Mouse (Mus musculus) limb, embryonic 13.5 days (tissue): ENCODE results near the gene Qprt. TPM values are rescaled to one million over a fixed set of nuclear protein-coding genes. Genes with fewer than 3 reads are reported as not detected.
A peak's percentile ranks its signal among the peaks of the same experiment; 100 is the strongest.

Experiments used
- ATAC-seq: fragments of 200-750 bp; cut with Nextera tagmentation; 2 replicates; pipeline ENCODE4 v1.8.0; 2017; ENCODE audit warnings: low read depth, moderate number of reproducible peaks, moderate TSS enrichment; ENCODE audit not compliant: low FRiP score
- H3K27ac ChIP-seq: fragments of 300-500 bp; sonication (generic); 2 replicates; pipeline ENCODE4 v1.5.1; 2015; ENCODE audit warnings: inconsistent platforms, mild to moderate bottlenecking, moderate library complexity
- H3K27me3 ChIP-seq: fragments of 300-500 bp; sonication (generic); 2 replicates; pipeline ENCODE4 v1.6.1; 2015; ENCODE audit warnings: mild to moderate bottlenecking, inconsistent platforms
- H3K36me3 ChIP-seq: fragments of 300-500 bp; sonication (generic); 2 replicates; pipeline ENCODE4 v1.6.1; 2015; ENCODE audit warnings: inconsistent platforms, mild to moderate bottlenecking, moderate library complexity
- H3K4me1 ChIP-seq: fragments of 300-500 bp; sonication (generic); 2 replicates; pipeline ENCODE4 v1.6.1; 2015; ENCODE audit warnings: inconsistent platforms
- H3K4me2 ChIP-seq: fragments of 300-500 bp; sonication (generic); replicated peaks from 2 replicates; pipeline ENCODE4 v1.6.1; 2015; ENCODE audit warnings: inconsistent platforms, mild to moderate bottlenecking, moderate library complexity
- H3K4me3 ChIP-seq: fragments of 300-500 bp; sonication (generic); 2 replicates; pipeline ENCODE4 v1.5.1; 2015; ENCODE audit warnings: moderate library complexity, mild to moderate bottlenecking, inconsistent platforms
- H3K9ac ChIP-seq: fragments of 300-500 bp; sonication (generic); 2 replicates; pipeline ENCODE4 v1.6.1; 2015; ENCODE audit warnings: mild to moderate bottlenecking, inconsistent platforms
- H3K9me3 ChIP-seq: fragments of 300-500 bp; sonication (generic); 2 replicates; pipeline ENCODE4 v1.6.1; 2016; ENCODE audit warnings: inconsistent platforms
- WGBS: fragments of 180-500 bp; shearing (Covaris S2); methylation state at CpG from one replicate; pipeline ENCODE4 v1.1.7; 2015; 5-methylcytosine and 5-hydroxymethylcytosine counted together
- polyA plus RNA-seq: library from polyadenylated mRNA; unstranded; fragments of >200 nt; fragmentation: Nextera tagmentation; extraction: Ambion mirVana; gene quantifications from 2 replicates; pipeline ENCODE4 v1.2.1, GENCODE M21; 2015

The Qprt gene
- polyA plus RNA-seq = 3.1 and 3.4 TPM in 2 replicates

DNA sequence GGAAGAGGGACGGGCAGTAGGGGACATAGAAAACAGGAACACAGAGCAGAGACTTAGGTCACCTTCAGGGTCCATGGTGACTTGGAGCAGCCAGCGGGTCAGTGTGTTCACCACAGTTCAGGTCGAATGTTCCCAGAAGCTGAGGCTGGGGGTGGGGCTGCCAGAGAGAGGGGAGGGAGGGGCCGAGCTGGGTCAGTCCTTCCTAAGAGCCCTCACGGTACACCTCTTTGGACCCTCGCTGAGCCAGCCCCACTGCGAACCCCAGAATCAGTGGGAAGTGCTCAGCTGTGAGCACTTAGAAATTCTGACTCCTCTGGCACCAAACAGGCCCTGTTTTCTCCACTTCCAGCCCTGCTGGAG is at the start of gene Qprt:
Qprt (minus strand) TSS at position 316 of the 360 bp plus-strand sequence.
- no peak within 1 kb of the TSS; the same call in 1 of the 2 replicates for H3K9ac ChIP-seq

GRCm38 (mm10) chr7:127166501-127166900 is 44.5 kb upstream of the Qprt start:
- H3K9ac ChIP-seq = no peak overlapping the region
- ATAC-seq = no peak
- no peak overlapping the region for H3K4me2 ChIP-seq
- H3K36me3 ChIP-seq = no peaks in the 10 kb centered on the region
- no peaks in the 10 kb centered on the region for H3K4me1 ChIP-seq
- H3K9me3 ChIP-seq = no peaks in the 10 kb centered on the region
- H3K4me3 ChIP-seq = no peak overlapping the region
- no peaks in the 10 kb centered on the region for H3K27me3 ChIP-seq
- no peak overlapping the region for H3K27ac ChIP-seq
- WGBS = 84% methylated on average over 5 of the region's 5 CpGs

More for the DNA sequence above, at the start of gene Qprt:
- H3K36me3 ChIP-seq = no peaks in the 10 kb centered on the region
- peak within 1 kb of the TSS; percentile 30 for H3K4me2 ChIP-seq
- H3K9me3 ChIP-seq = peaks cover 8% of the 10 kb centered on the region; the same call in 1 of the 2 replicates
- H3K4me1 ChIP-seq = peaks cover 14% of the 10 kb centered on the region
- peaks cover 44% of the 10 kb centered on the region for H3K27me3 ChIP-seq
- no peak within 1 kb of the TSS for H3K27ac ChIP-seq
- peak within 1 kb of the TSS; percentile 7; the same call in 1 of the 2 replicates for H3K4me3 ChIP-seq
- ATAC-seq = no peak
- 11% methylated on average over 7 of the region's 7 CpGs for WGBS

DNA sequence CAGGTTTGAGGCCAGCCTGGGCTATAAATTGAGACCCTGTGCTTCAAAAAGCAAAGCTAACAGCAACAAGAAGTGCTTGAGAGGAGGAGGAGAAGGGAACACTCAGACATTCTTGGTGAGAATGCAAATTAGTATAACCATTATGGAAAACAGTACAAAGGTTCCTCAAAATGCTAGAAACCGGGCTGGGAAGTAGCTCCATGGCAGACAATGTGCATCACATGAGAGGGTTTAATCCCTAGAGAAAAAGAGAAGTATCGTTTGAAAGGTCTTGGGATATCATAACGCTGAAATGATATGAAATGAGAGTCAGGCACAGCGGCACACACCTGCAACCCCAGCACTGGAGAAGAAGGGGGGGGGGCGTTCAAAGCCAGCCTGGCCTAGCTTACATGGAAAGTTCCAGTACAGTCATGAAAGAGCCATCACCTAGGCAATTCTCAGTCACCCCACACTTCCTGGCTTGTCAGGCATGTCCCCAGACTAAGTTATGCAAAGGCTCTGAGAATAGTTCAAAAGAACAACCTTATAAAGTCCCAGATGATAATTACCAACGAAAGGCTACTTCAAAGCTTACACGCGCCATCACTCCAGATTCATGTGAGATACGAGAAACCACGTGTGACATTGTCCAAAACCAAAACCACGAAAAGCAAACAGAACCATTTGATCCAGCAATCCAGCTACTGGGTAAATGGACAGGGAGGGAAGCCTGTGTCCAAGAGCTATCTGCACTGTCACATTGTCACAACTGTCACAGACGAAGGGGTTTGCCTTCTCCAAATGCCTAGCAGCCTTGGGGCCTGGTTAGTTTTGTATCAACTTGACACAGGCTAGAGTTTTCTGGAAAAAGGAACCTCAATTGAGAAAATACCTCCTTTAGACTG is 43.8 kb upstream of the Qprt start:
- no peak for ATAC-seq
- Histone ChIP-seq H3K27ac (no peak overlapping the region), H3K9ac (no peak overlapping the region), H3K27me3 (no peaks in the 10 kb centered on the region), H3K36me3 (no peaks in the 10 kb centered on the region), H3K4me1 (no peaks in the 10 kb centered on the region), H3K4me2 (no peak overlapping the region), H3K9me3 (no peaks in the 10 kb centered on the region), H3K4me3 (no peak overlapping the region)
- 85% methylated on average over 12 of the region's 12 CpGs for WGBS

DNA sequence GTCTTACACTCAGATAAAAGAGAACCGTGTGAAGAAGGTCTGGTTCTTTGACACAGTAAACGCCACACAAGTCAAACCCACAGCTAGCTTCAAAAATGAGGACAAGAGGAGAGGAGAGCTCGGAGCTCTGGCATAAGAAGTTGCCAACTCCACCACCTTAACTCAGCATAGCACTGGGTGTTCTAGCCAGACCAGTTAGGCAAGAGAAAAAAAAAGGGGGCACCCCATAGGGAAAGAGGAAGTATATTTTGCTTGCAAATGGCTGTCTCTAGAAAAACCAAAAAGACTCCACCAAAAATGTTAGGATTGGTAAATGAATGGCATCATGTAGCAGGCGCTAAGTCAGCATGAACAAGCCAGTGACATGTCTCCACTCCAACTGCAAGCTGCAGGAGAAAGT is 42.0 kb upstream of the Qprt start:
- H3K4me1 ChIP-seq = no peaks in the 10 kb centered on the region
- no peaks in the 10 kb centered on the region for H3K9me3 ChIP-seq
- no peak overlapping the region for H3K4me2 ChIP-seq
- no peak overlapping the region for H3K9ac ChIP-seq
- H3K36me3 ChIP-seq = no peaks in the 10 kb centered on the region
- WGBS = 88% methylated on average over 4 of the region's 4 CpGs
- H3K27me3 ChIP-seq = no peaks in the 10 kb centered on the region
- no peak overlapping the region for H3K4me3 ChIP-seq
- no peak overlapping the region for H3K27ac ChIP-seq
- no peak for ATAC-seq

DNA sequence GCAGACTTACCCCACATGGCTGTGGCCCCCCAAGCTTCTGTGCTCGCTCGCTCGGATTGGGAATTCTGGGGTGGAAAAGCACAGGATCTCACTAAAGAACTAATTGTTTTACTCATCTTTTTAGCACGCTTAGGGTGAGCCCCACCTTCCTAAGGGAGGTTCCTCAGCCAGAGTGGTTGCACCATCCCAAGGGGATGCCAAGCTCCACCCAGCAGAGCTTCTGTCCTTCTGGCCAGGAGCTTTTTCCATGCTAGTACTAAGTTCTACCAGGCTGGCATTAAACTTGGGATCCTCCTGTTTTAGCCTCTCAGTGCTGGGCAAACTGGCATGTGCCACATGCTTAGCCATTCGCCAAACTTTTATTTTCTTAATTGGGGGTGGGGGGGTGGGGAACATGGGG is 40.5 kb upstream of the Qprt start:
- Histone ChIP-seq H3K27me3 (no peaks in the 10 kb centered on the region), H3K27ac (no peak overlapping the region), H3K9me3 (no peaks in the 10 kb centered on the region), H3K9ac (no peak overlapping the region), H3K36me3 (no peaks in the 10 kb centered on the region), H3K4me1 (no peaks in the 10 kb centered on the region), H3K4me2 (no peak overlapping the region), H3K4me3 (no peak overlapping the region)
- WGBS = 76% methylated on average over 5 of the region's 5 CpGs
- no peak for ATAC-seq

- 82% methylated on average over 4 of the region's 4 CpGs for WGBS
- Histone ChIP-seq H3K9me3 (no peaks in the 10 kb centered on the region), H3K27ac (no peak overlapping the region)
These were observed 35.5 kb upstream of the Qprt start for GRCm38 (mm10) chr7:127157548-127157947.

GRCm38 (mm10) chr7:127153477-127153876 is 31.5 kb upstream of the Qprt start:
- Histone ChIP-seq H3K36me3 (no peaks in the 10 kb centered on the region), H3K9me3 (no peaks in the 10 kb centered on the region), H3K27me3 (no peaks in the 10 kb centered on the region), H3K9ac (no peak overlapping the region), H3K4me2 (no peak overlapping the region), H3K4me1 (no peaks in the 10 kb centered on the region), H3K4me3 (no peak overlapping the region), H3K27ac (no peak overlapping the region)
- no peak for ATAC-seq
- WGBS = 83% methylated on average over 3 of the region's 3 CpGs

More at GRCm38 (mm10) chr7:127157548-127157947, 35.5 kb upstream of the Qprt start:
- ATAC-seq = no peak
- Histone ChIP-seq H3K4me2 (no peak overlapping the region), H3K4me1 (no peaks in the 10 kb centered on the region), H3K36me3 (no peaks in the 10 kb centered on the region), H3K9ac (no peak overlapping the region), H3K27me3 (no peaks in the 10 kb centered on the region), H3K4me3 (no peak overlapping the region)

DNA sequence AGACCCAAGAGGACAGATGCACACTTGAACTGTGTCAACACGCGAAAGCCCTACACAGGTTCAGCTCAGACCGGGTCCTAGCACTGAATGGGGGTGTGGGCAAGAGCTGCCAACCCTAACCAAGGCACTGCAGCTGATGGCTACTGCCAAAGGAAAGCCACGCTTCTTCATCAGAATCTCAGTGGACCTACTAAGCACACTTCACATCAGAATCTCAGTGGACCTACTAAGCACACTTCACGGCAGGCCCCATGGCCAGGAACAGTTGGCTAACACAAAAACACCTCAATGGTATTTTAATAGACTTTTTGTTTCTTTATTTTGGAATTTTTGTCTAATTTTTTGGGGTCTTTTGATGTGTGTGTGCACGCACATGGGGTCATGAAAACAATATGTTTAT is 30.4 kb upstream of the Qprt start:
- 90% methylated on average over 6 of the region's 6 CpGs for WGBS
- Histone ChIP-seq H3K4me1 (no peaks in the 10 kb centered on the region), H3K9ac (no peak overlapping the region), H3K4me3 (no peak overlapping the region), H3K27ac (no peak overlapping the region), H3K4me2 (no peak overlapping the region), H3K9me3 (no peaks in the 10 kb centered on the region), H3K27me3 (no peaks in the 10 kb centered on the region), H3K36me3 (no peaks in the 10 kb centered on the region)
- no peak for ATAC-seq

GRCm38 (mm10) chr7:127147901-127148300 is 25.9 kb upstream of the Qprt start:
- Histone ChIP-seq H3K4me3 (no peak overlapping the region), H3K4me1 (no peaks in the 10 kb centered on the region), H3K27me3 (no peaks in the 10 kb centered on the region), H3K4me2 (no peak overlapping the region), H3K27ac (no peak overlapping the region; the same call in 1 of the 2 replicates), H3K9ac (no peak overlapping the region), H3K36me3 (no peaks in the 10 kb centered on the region), H3K9me3 (no peaks in the 10 kb centered on the region)
- 53% methylated on average over 3 of the region's 3 CpGs for WGBS
- no peak for ATAC-seq

DNA sequence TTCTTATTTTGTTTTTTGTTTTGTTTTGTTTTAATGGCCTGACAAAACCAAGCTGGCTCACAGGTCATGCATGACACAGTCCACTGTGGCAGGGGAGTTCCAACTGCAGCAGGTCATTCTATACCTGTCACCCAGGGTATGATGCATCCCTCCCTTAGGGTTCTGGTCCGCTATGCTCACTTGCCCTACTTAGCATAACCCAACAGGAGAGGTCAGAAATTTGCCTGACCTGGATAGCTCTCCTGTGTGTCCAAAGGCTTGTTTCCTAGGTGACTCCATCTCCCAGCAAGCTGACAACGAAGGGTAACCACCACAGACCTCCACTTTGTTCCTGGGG is 24.2 kb upstream of the Qprt start:
- Histone ChIP-seq H3K4me2 (no peak overlapping the region), H3K36me3 (no peaks in the 10 kb centered on the region), H3K9me3 (no peaks in the 10 kb centered on the region), H3K4me3 (no peak overlapping the region), H3K27me3 (no peaks in the 10 kb centered on the region), H3K4me1 (no peaks in the 10 kb centered on the region), H3K9ac (no peak overlapping the region), H3K27ac (no peak overlapping the region)
- WGBS = 78% methylated on average over 2 of the region's 2 CpGs
- no peak for ATAC-seq

- H3K4me2 ChIP-seq = no peak overlapping the region
- H3K27ac ChIP-seq = no peak overlapping the region
- H3K27me3 ChIP-seq = no peaks in the 10 kb centered on the region
- H3K9ac ChIP-seq = no peak overlapping the region
- 57% methylated on average over 9 of the region's 9 CpGs for WGBS
- H3K9me3 ChIP-seq = no peaks in the 10 kb centered on the region
- no peak overlapping the region for H3K4me3 ChIP-seq
- ATAC-seq = no peak
- H3K4me1 ChIP-seq = no peaks in the 10 kb centered on the region
- H3K36me3 ChIP-seq = no peaks in the 10 kb centered on the region
These were observed 23.6 kb upstream of the Qprt start for GRCm38 (mm10) chr7:127145387-127146266.

- Histone ChIP-seq H3K36me3 (no peaks in the 10 kb centered on the region), H3K9me3 (no peaks in the 10 kb centered on the region), H3K27ac (no peak overlapping the region), H3K4me1 (no peaks in the 10 kb centered on the region), H3K9ac (no peak overlapping the region), H3K4me2 (no peak overlapping the region), H3K4me3 (no peak overlapping the region), H3K27me3 (no peaks in the 10 kb centered on the region)
- WGBS = 84% methylated on average over 7 of the region's 7 CpGs
- no peak for ATAC-seq
These were observed 22.4 kb upstream of the Qprt start for GRCm38 (mm10) chr7:127144412-127144811.
